Mouse (Mus musculus): ENCODE data around the gene Dnah14. TPM values are rescaled to one million over a fixed set of nuclear protein-coding genes. Genes with fewer than 3 reads are reported as not detected.

The Dnah14 gene
- total and polyA plus RNA-seq, 3 experiments: 0.03 to 0.98 (median 0.74) TPM

DNA sequence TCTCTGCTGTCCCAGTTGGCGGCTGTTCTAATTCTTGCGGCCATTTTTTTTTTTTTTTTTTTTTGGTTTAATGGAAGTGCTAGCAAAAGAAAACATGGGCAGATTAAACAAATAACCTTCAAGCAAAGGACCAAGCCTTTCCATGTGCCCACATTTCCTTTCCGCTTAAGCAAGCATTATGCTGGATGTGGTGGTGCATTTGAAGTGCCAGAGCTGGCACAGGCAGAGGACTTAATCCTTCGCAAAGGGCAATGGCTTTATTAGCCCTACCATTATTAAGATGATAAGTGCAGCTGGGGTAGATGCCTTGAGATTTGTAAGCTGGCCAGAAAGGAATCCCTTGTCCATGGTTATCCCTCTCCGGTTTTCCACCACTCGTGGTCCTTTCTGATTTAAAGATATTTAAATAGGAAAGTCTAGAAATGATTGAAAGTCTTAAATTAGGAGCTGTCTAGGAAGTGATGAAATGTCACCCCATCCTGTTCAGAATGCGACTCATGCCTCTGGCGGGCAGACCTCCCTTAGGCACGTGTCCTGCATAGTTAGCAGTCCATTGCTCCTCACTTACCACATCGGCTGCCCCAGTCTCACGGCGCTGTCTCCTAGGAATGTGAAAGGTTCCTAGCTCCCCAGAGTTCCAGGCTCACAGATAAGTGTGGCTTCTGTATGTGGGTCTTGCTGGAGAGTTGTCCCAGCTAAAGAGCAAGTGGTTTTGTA, 61.8 kb downstream of the Dnah14 start:
- Histone ChIP-seq H3K4me3 (replicated peaks in 1 of 3; ENCODE audit: low read depth in 2 of 3, low read length in 2 of 3, poor library complexity in 1 of 3) (no peak overlapping the region), H3K36me3 (replicated peaks in 1 of 2; ENCODE audit: control insufficient read depth in 1 of 2, insufficient read depth in 1 of 2, low read length in 1 of 2) (no peaks in the 10 kb centered on the region), H3K9ac (ENCODE audit: insufficient read depth, low read depth) (no peak overlapping the region), H3K4me2 (ENCODE audit: insufficient read depth, low read depth, poor library complexity, severe bottlenecking) (peak overlapping the region; percentile 6; the same call in 1 of the 2 replicates), H3K9me3 (replicated peaks; ENCODE audit: low read length) (no peaks in the 10 kb centered on the region), H3K27me3 (replicated peaks) (no peaks in the 10 kb centered on the region), H3K4me1 (ENCODE audit: control insufficient read depth in 1 of 2, insufficient read depth in 2 of 2) (peaks cover 9 to 14% of the 10 kb centered on the region in 2 experiments), H3K27ac (ENCODE audit: insufficient read depth, low read depth) (no peak overlapping the region), H3K79me2 (replicated peaks; ENCODE audit: control insufficient read depth, extremely low read depth, insufficient read depth, poor library complexity, severe bottlenecking) (no peaks in the 10 kb centered on the region)
- no peak for DNase-seq (ENCODE audit: extremely low read depth)
- dilution Hi-C loops (cut with MboI; ENCODE audit: extremely low pct_ligation_motif_present, extremely low pct_unique_long_range_greater_than_20kb, low sequenced_read_pairs): no loop called here
- no peak for TF ChIP-seq MYC (IDR thresholded peaks at IDR 0.05; ENCODE audit: low read depth, low read length)
- peak; percentile 69 for TF ChIP-seq BHLHE40 (IDR thresholded peaks at IDR 0.05; ENCODE audit: low read depth, low read length)
- in situ Hi-C loops (cut with MboI; ENCODE audit: low pct_ligation_motif_present, low pct_unique_long_range_greater_than_20kb, low sequenced_read_pairs): no loop called here

DNA sequence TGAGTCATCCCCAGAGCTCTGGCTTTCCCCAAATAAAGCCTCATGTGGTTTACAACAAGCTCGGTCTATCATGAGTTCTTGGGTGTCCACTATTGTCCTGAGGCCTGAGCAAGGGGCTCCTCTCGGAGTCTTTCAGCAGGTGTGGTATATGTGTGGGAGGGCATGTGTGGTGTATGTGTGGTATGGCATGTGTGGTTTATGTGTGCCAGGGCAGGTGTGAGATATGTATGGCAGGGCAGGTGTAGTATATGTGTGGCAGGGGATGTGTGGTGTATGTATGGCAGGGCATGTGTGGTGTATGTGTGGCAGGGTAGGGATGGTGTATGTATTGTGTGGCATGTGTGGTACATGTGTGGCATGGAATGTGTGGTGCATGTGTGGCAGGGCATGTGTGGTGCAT, 64.0 kb downstream of the Dnah14 start:
- Histone ChIP-seq H3K9ac (ENCODE audit: insufficient read depth, low read depth) (no peak overlapping the region), H3K4me2 (ENCODE audit: insufficient read depth, low read depth, poor library complexity, severe bottlenecking) (no peak overlapping the region), H3K27ac (ENCODE audit: insufficient read depth, low read depth) (no peak overlapping the region), H3K27me3 (replicated peaks) (no peaks in the 10 kb centered on the region), H3K79me2 (replicated peaks; ENCODE audit: control insufficient read depth, extremely low read depth, insufficient read depth, poor library complexity, severe bottlenecking) (no peaks in the 10 kb centered on the region), H3K4me3 (replicated peaks in 1 of 3; ENCODE audit: low read depth in 2 of 3, low read length in 2 of 3, poor library complexity in 1 of 3) (peak overlapping the region in 1 of 3 experiments; percentile 4), H3K9me3 (replicated peaks; ENCODE audit: low read length) (no peaks in the 10 kb centered on the region), H3K4me1 (ENCODE audit: control insufficient read depth in 1 of 2, insufficient read depth in 2 of 2) (peaks cover 9 to 14% of the 10 kb centered on the region in 2 experiments), H3K36me3 (replicated peaks in 1 of 2; ENCODE audit: control insufficient read depth in 1 of 2, insufficient read depth in 1 of 2, low read length in 1 of 2) (no peaks in the 10 kb centered on the region)
- dilution Hi-C loops (cut with MboI; ENCODE audit: extremely low pct_ligation_motif_present, extremely low pct_unique_long_range_greater_than_20kb, low sequenced_read_pairs): no loop called here
- in situ Hi-C loops (cut with MboI; ENCODE audit: low pct_ligation_motif_present, low pct_unique_long_range_greater_than_20kb, low sequenced_read_pairs): no loop called here
- TF ChIP-seq CHD2 (IDR thresholded peaks at IDR 0.05; ENCODE audit: low read length): no peak
- TF ChIP-seq ZC3H11A (IDR thresholded peaks at IDR 0.05; ENCODE audit: low read depth, low read length): no peak
- no peak for TF ChIP-seq TBP (conservative IDR thresholded peaks at IDR 0.05; ENCODE audit: low read depth, low read length)
- no peak for TF ChIP-seq MEF2A (IDR thresholded peaks at IDR 0.05; ENCODE audit: borderline replicate concordance, low read depth, low read length)
- TF ChIP-seq CHD1 (IDR thresholded peaks at IDR 0.05; ENCODE audit: low read depth, low read length): no peak
- TF ChIP-seq JUN (IDR thresholded peaks at IDR 0.05; ENCODE audit: insufficient read depth, low read depth, low read length): no peak
- no peak for TF ChIP-seq ELF1 (IDR thresholded peaks at IDR 0.05; ENCODE audit: low read depth, low read length)
- no peak for TF ChIP-seq POLR2A (IDR thresholded peaks at IDR 0.05; ENCODE audit: low read depth, low read length)
- no peak for TF ChIP-seq USF2 (conservative IDR thresholded peaks at IDR 0.05; ENCODE audit: low read depth, low read length)
- no peak for TF ChIP-seq SMC3 (IDR thresholded peaks at IDR 0.05; ENCODE audit: low read depth, low read length)
- no peak for TF ChIP-seq PAX5 (IDR thresholded peaks at IDR 0.05; ENCODE audit: low read length)
- TF ChIP-seq MXI1 (IDR thresholded peaks at IDR 0.05; ENCODE audit: low read depth, low read length): no peak
- no peak for TF ChIP-seq KAT2A (IDR thresholded peaks at IDR 0.05; ENCODE audit: insufficient replicate concordance, low read length)
- TF ChIP-seq E2F4 (IDR thresholded peaks at IDR 0.05; ENCODE audit: insufficient replicate concordance, low read depth, low read length): no peak
- TF ChIP-seq NRF1 (IDR thresholded peaks at IDR 0.05; ENCODE audit: low read depth, low read length): no peak
- DNase-seq (ENCODE audit: extremely low read depth): no peak

Measured in CH12.LX (cell line).